ENCODE assay signal across 10 mouse cellular contexts in genomic region chr15:87698562-87699320, GRCm38 (mm10).
A peak's percentile ranks its signal among the peaks of the same experiment; 100 is the strongest.
DNase-seq lines count a peak whose midpoint lies in the region; ATAC-seq and TF ChIP-seq lines count a peak whose summit lies in the region.
"Had no signal": no experiment of that assay in that cellular context is flagged by ENCODE, and none has a peak within 500 bp of the region (broad histone marks: within the 10 kb centered on the region; RNA-seq: fewer than 3 reads in every experiment).

No protein-coding gene starts in this region.

- H3K9me3 ChIP-seq in lung, embryonic 14.5 days (ENCODE audit: low read depth, low read length): no peaks in the 10 kb centered on the region
- H3K9me3 ChIP-seq in limb, embryonic 13.5 days: peaks cover 5% of the 10 kb centered on the region

- TF ChIP-seq CTCF in lung, embryonic 14.5 days (IDR thresholded peaks at IDR 0.05; ENCODE audit: low read depth): no peak

- peak; percentile 22 for DNase-seq in cerebellum, adult 11 months
- peak; percentile 46 for DNase-seq in lung, embryonic 14.5 days
- DNase-seq in lung, adult 18-20 months: no peak
- DNase-seq in cerebellum, adult 9-10 months: peak; percentile 48
- no peak for DNase-seq in natural killer cell, adult 2 months (ENCODE audit: low spot score in 2 of 2)
- DNase-seq in kidney, adult 11 months: no peak

- H3K9ac ChIP-seq in lung, embryonic 14.5 days: no peak overlapping the region
- peak overlapping the region; percentile 14 for H3K9ac ChIP-seq in limb, embryonic 13.5 days
- H3K9ac ChIP-seq: embryonic facial prominence, embryonic 13.5 days had no signal

- H3K27ac ChIP-seq in lung, embryonic 14.5 days (ENCODE audit: low read depth): no peak overlapping the region
- H3K27ac ChIP-seq in limb, embryonic 13.5 days: no peak overlapping the region
- H3K27ac ChIP-seq: embryonic facial prominence, embryonic 13.5 days; kidney, postnatal 0 days had no signal

- no peaks in the 10 kb centered on the region for H3K4me1 ChIP-seq in lung, embryonic 14.5 days (ENCODE audit: insufficient read depth)
- peaks cover 18% of the 10 kb centered on the region for H3K4me1 ChIP-seq in limb, embryonic 13.5 days

- no peak overlapping the region for H3K4me2 ChIP-seq in lung, embryonic 14.5 days
- no peak overlapping the region for H3K4me2 ChIP-seq in limb, embryonic 13.5 days (replicated peaks)
- H3K4me2 ChIP-seq: embryonic facial prominence, embryonic 13.5 days had no signal

- H3K4me3 ChIP-seq in lung, embryonic 14.5 days (ENCODE audit: low read depth, low read length): no peak overlapping the region
- no peak overlapping the region for H3K4me3 ChIP-seq in limb, embryonic 13.5 days
- H3K4me3 ChIP-seq: embryonic facial prominence, embryonic 13.5 days had no signal

- 54% methylated on average over 14 of the region's 14 CpGs for WGBS in lung, embryonic 14.5 days
- 20% methylated on average over 14 of the region's 14 CpGs for WGBS in limb, embryonic 13.5 days

- ATAC-seq in cerebellum, adult (ENCODE audit: insufficient number of reproducible peaks, low FRiP score, low TSS enrichment): no peak
- no peak for ATAC-seq in lung, embryonic 14.5 days (ENCODE audit: insufficient read depth)
- no peak for ATAC-seq in limb, embryonic 13.5 days (ENCODE audit: low FRiP score, low read depth)

- no peaks in the 10 kb centered on the region for H3K27me3 ChIP-seq in lung, embryonic 14.5 days (ENCODE audit: insufficient read depth, low read length)
- peaks cover 11% of the 10 kb centered on the region for H3K27me3 ChIP-seq in limb, embryonic 13.5 days
- H3K27me3 ChIP-seq: embryonic facial prominence, embryonic 13.5 days had no signal

- H3K36me3 ChIP-seq in lung, embryonic 14.5 days (ENCODE audit: insufficient read depth): no peaks in the 10 kb centered on the region
- no peaks in the 10 kb centered on the region for H3K36me3 ChIP-seq in limb, embryonic 13.5 days

Comparison
In these comparisons a context has a peak if more than half of its experiments do, and no peak if none do; other contexts are left out.
1. DNase-seq: peak in cerebellum, adult 11 months (single experiment), lung, embryonic 14.5 days (single experiment) and cerebellum, adult 9-10 months (single experiment); none in lung, adult 18-20 months (0 of 2), natural killer cell, adult 2 months (0 of 2) and kidney, adult 11 months (single experiment).